Mouse (Mus musculus) MEL (cell line): ENCODE measurements around the gene Slc9a7. TPM values are rescaled to one million over a fixed set of nuclear protein-coding genes. Genes with fewer than 3 reads are reported as not detected.

ENCODE experiments used
- DNase-seq: peaks from one replicate; pipeline ENCODE4 v3.0.0; 2011; ENCODE audit warnings: low read depth, low spot score
- H3K27ac ChIP-seq: 2 replicates; pipeline ENCODE4 v1.5.1; 2012; ENCODE audit warnings: low read depth, mild to moderate bottlenecking, control low read depth, low read length, moderate library complexity; ENCODE audit not compliant: control insufficient read depth
- H3K27me3 ChIP-seq, 2 experiments: fragments of 150-350 bp in 1 of 2; sonication (generic) in 1 of 2; 2 replicates each; pipeline ENCODE4 v1.6.1; 2012; ENCODE audit warnings: low read length in 2 of 2, mild to moderate bottlenecking in 2 of 2, improper control_type of control experiment in 1 of 2, moderate library complexity in 1 of 2; ENCODE audit not compliant: insufficient read depth in 2 of 2, control insufficient read depth in 1 of 2
- H3K36me3 ChIP-seq, 2 experiments: 2 replicates each; pipeline ENCODE4 v1.6.1; 2012 to 2014; ENCODE audit warnings: low read length in 2 of 2, improper control_type of control experiment in 1 of 2, inconsistent platforms in 1 of 2, mild to moderate bottlenecking in 1 of 2; ENCODE audit not compliant: insufficient read depth in 2 of 2, control insufficient read depth in 1 of 2
- H3K4me1 ChIP-seq, 2 experiments: fragments of 150-350 bp in 1 of 2; sonication (generic) in 1 of 2; 2 replicates each; pipeline ENCODE4 v1.6.1; 2012; ENCODE audit warnings: low read length in 2 of 2, improper control_type of control experiment in 1 of 2, mild to moderate bottlenecking in 1 of 2; ENCODE audit not compliant: insufficient read depth in 2 of 2, control insufficient read depth in 1 of 2
- H3K4me3 ChIP-seq, 2 experiments: fragments of 150-350 bp in 1 of 2; sonication (generic) in 1 of 2; 2 replicates each; pipeline ENCODE4 v1.5.1; 2012; ENCODE audit warnings: low read depth in 2 of 2, low read length in 2 of 2, mild to moderate bottlenecking in 2 of 2, moderate library complexity in 2 of 2, control low read depth in 1 of 2, improper control_type of control experiment in 1 of 2; ENCODE audit not compliant: control insufficient read depth in 1 of 2, insufficient read depth in 1 of 2
- H3K79me2 ChIP-seq: 2 replicates; pipeline ENCODE4 v1.6.1; 2012; ENCODE audit warnings: mild to moderate bottlenecking, low read length, moderate library complexity; ENCODE audit not compliant: control insufficient read depth, poor library complexity, insufficient read depth
- H3K9ac ChIP-seq: 2 replicates; pipeline ENCODE4 v1.6.1; 2012; ENCODE audit warnings: low read depth, mild to moderate bottlenecking, control low read depth, low read length, moderate library complexity; ENCODE audit not compliant: control insufficient read depth, poor library complexity, severe bottlenecking
- H3K9me3 ChIP-seq: fragments of 150-350 bp; sonication (generic); replicated peaks from 2 replicates; pipeline ENCODE4 v1.6.1; 2012; ENCODE audit warnings: mild to moderate bottlenecking, low read length, improper control_type of control experiment, moderate library complexity; ENCODE audit not compliant: insufficient read depth
- BHLHE40 ChIP-seq: IDR thresholded peaks from 2 replicates; pipeline ENCODE4 v1.6.1; 2012; ENCODE audit warnings: low read depth, mild to moderate bottlenecking, inconsistent platforms, low read length, improper control_type of control experiment, borderline replicate concordance
- CHD1 ChIP-seq: IDR thresholded peaks from 2 replicates; pipeline ENCODE4 v1.6.1; 2012; ENCODE audit warnings: low read depth, mild to moderate bottlenecking, inconsistent platforms, low read length, improper control_type of control experiment
- CHD2 ChIP-seq: IDR thresholded peaks from 2 replicates; pipeline ENCODE4 v1.6.1; 2011; ENCODE audit warnings: low read length, improper control_type of control experiment
- E2F4 ChIP-seq: IDR thresholded peaks from 2 replicates; pipeline ENCODE4 v1.6.1; 2011; ENCODE audit warnings: low read depth, low read length, improper control_type of control experiment, borderline replicate concordance
- ELF1 ChIP-seq: IDR thresholded peaks from 2 replicates; pipeline ENCODE4 v1.6.1; 2014; ENCODE audit warnings: low read depth, mild to moderate bottlenecking, inconsistent platforms, low read length, improper control_type of control experiment, moderate library complexity
- GABPA ChIP-seq: IDR thresholded peaks from 2 replicates; pipeline ENCODE4 v1.6.1; 2012; ENCODE audit warnings: low read depth, mild to moderate bottlenecking, inconsistent platforms, low read length, improper control_type of control experiment, moderate library complexity
- GATA1 ChIP-seq: IDR thresholded peaks from 2 replicates; pipeline ENCODE4 v1.6.1; 2011; ENCODE audit warnings: low read depth, low read length, improper control_type of control experiment
- KAT2A ChIP-seq: conservative IDR thresholded peaks from 2 replicates; pipeline ENCODE4 v1.6.1; 2012; ENCODE audit warnings: low read depth, low read length, improper control_type of control experiment, inconsistent platforms
- MAFK ChIP-seq: IDR thresholded peaks from 2 replicates; pipeline ENCODE4 v1.6.1; 2011; ENCODE audit warnings: low read depth, mild to moderate bottlenecking, low read length, improper control_type of control experiment, borderline replicate concordance
- MAX ChIP-seq: IDR thresholded peaks from 2 replicates; pipeline ENCODE4 v1.6.1; 2011; ENCODE audit warnings: low read length, improper control_type of control experiment
- MAZ ChIP-seq: IDR thresholded peaks from 2 replicates; pipeline ENCODE4 v1.6.1; 2012; ENCODE audit warnings: low read depth, mild to moderate bottlenecking, inconsistent platforms, low read length, improper control_type of control experiment
- MYB ChIP-seq: IDR thresholded peaks from 2 replicates; pipeline ENCODE4 v1.6.1; 2011; ENCODE audit warnings: mild to moderate bottlenecking, low read depth, low read length, improper control_type of control experiment
- MYC ChIP-seq: IDR thresholded peaks from 2 replicates; pipeline ENCODE4 v1.6.1; 2011; ENCODE audit warnings: low read depth, mild to moderate bottlenecking, low read length, improper control_type of control experiment, moderate library complexity
- NELFE ChIP-seq: IDR thresholded peaks from 2 replicates; pipeline ENCODE4 v1.6.1; 2011; ENCODE audit warnings: low read depth, low read length, improper control_type of control experiment
- POLR2A ChIP-seq, 2 experiments: IDR thresholded peaks; 2 replicates each; pipeline ENCODE4 v1.6.1; 2011 to 2012; ENCODE audit warnings: low read length in 2 of 2, mild to moderate bottlenecking in 2 of 2, control low read depth in 1 of 2, improper control_type of control experiment in 1 of 2, low read depth in 1 of 2, moderate library complexity in 1 of 2; ENCODE audit not compliant: control insufficient read depth in 1 of 2, insufficient read depth in 1 of 2, poor library complexity in 1 of 2
- POLR2AphosphoS5 ChIP-seq: IDR thresholded peaks from 2 replicates; pipeline ENCODE4 v1.6.1; 2012; ENCODE audit warnings: low read depth, borderline replicate concordance, mild to moderate bottlenecking, inconsistent platforms, low read length, moderate library complexity, mixed read lengths
- RCOR1 ChIP-seq: IDR thresholded peaks from 2 replicates; pipeline ENCODE4 v1.6.1; 2012; ENCODE audit warnings: low read depth, mild to moderate bottlenecking, inconsistent platforms, low read length, improper control_type of control experiment
- TAL1 ChIP-seq: IDR thresholded peaks from 2 replicates; pipeline ENCODE4 v1.6.1; 2012; ENCODE audit warnings: mild to moderate bottlenecking, inconsistent platforms, low read length, moderate library complexity, mixed read lengths
- TBP ChIP-seq: IDR thresholded peaks from 2 replicates; pipeline ENCODE4 v1.8.0; 2011; ENCODE audit warnings: low read depth, low read length, improper control_type of control experiment
- UBTF ChIP-seq: IDR thresholded peaks from 2 replicates; pipeline ENCODE4 v1.6.1; 2012; ENCODE audit warnings: low read depth, mild to moderate bottlenecking, inconsistent platforms, low read length, improper control_type of control experiment, moderate library complexity, borderline replicate concordance; ENCODE audit not compliant: insufficient read depth
- ZKSCAN1 ChIP-seq: IDR thresholded peaks from 2 replicates; pipeline ENCODE4 v1.6.1; 2012; ENCODE audit warnings: low read depth, mild to moderate bottlenecking, inconsistent platforms, low read length, improper control_type of control experiment, moderate library complexity
- polyA plus RNA-seq, 2 experiments: library from polyadenylated mRNA; stranded (reverse) in 1 of 2; unstranded in 1 of 2; fragments of >175 nt in 1 of 2; fragments of >200 nt in 1 of 2; gene quantifications; 2 replicates each; pipeline versions ENCODE4 v1.2.1 to v1.2.4; 2012; ENCODE audit warnings: low replicate concordance in 2 of 2, low read depth in 1 of 2; ENCODE audit not compliant: insufficient read length in 2 of 2, insufficient read depth in 1 of 2, missing spikeins in 1 of 2
- total RNA-seq: library from RNA; depleted of rRNA; stranded (reverse); fragments of 300-350 nt; gene quantifications from 2 replicates; pipeline ENCODE4 v1.2.3, GENCODE M21; 2012

Slc9a7 gene
- total and polyA plus RNA-seq, 3 experiments, result not detected

DNA sequence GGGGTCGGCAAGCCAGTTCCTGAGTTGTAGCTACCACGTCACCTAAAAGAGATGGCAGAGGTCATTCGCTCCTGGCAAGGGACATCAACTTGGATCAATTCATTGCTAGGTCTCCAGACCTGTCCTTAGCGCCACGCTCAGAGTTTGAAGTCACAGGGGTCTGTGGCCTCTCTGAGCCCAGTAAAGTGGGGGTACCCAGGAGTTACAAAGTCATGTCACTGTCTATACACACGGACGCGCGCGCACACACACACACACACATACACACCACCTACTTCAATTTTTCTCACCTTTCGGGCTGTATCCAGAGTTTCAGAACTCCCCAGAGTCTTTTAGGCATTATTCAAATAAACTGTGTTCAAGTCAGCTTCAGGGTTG lies 422 bp upstream of the Slc9a7 start:
- H3K27ac ChIP-seq, result no peak overlapping the region
- H3K9ac ChIP-seq, result no peak overlapping the region
- H3K79me2 ChIP-seq, result no peaks in the 10 kb centered on the region
- no peaks in the 10 kb centered on the region for H3K36me3 ChIP-seq
- peaks cover 5 to 7% of the 10 kb centered on the region in 2 experiments; a peak in 3 of 4 replicates for H3K27me3 ChIP-seq
- no peaks in the 10 kb centered on the region for H3K4me1 ChIP-seq
- no peak for DNase-seq
- no peaks in the 10 kb centered on the region for H3K9me3 ChIP-seq
- H3K4me3 ChIP-seq, result no peak overlapping the region
- TF ChIP-seq TBP (no peak), GABPA (no peak), ELF1 (no peak), MAFK (no peak), KAT2A (no peak), RCOR1 (no peak), UBTF (no peak), GATA1 (no peak), MAZ (no peak), ZKSCAN1 (no peak), MYC (no peak), POLR2A (IDR thresholded peaks at IDR 0.05; ENCODE audit: control insufficient read depth in 1 of 2, insufficient read depth in 1 of 2, low read depth in 1 of 2, low read length in 2 of 2, poor library complexity in 1 of 2) (no peak), MYB (no peak), POLR2AphosphoS5 (no peak), CHD1 (no peak), CHD2 (no peak), E2F4 (no peak), TAL1 (no peak), NELFE (no peak), BHLHE40 (no peak)

DNA sequence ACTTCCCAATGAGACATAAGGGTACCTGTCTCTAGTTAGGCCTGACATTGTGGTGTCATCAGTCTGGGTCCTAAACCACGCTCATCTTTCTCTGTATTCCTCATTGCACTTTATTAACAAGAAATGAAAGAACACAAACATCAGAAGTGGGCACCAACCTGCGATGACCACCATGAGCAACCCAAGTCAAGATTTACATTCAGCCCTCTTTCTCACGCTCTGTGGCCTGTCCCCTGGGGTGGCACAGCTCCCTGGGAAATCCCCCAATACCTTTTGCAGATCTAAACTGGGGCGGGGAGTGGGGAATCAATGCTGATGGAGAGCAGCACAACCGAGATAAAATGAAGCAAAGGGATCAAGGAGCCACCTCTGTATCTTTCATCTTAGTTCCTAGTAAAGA lies 892 bp downstream of the Slc9a7 start:
- H3K4me1 ChIP-seq, result no peaks in the 10 kb centered on the region
- no peaks in the 10 kb centered on the region for H3K36me3 ChIP-seq
- no peaks in the 10 kb centered on the region for H3K79me2 ChIP-seq
- peaks cover 5 to 7% of the 10 kb centered on the region in 2 experiments; a peak in 3 of 4 replicates for H3K27me3 ChIP-seq
- TF ChIP-seq MAFK (no peak), MAX (no peak), GATA1 (no peak)
- no peak overlapping the region for H3K9ac ChIP-seq
- no peaks in the 10 kb centered on the region for H3K9me3 ChIP-seq
- DNase-seq, result no peak
- no peak overlapping the region for H3K4me3 ChIP-seq
- no peak overlapping the region for H3K27ac ChIP-seq
